Mouse (Mus musculus) megakaryocyte, embryonic 14.5 days (primary cell): ENCODE results near the gene Enc1. TPM values are rescaled to one million over a fixed set of nuclear protein-coding genes. Genes with fewer than 3 reads are reported as not detected.

ENCODE experiments used
- H3K27me3 ChIP-seq: replicated peaks from 2 replicates; pipeline ENCODE3; 2012; ENCODE audit warnings: inconsistent platforms
- H3K36me3 ChIP-seq: replicated peaks from 2 replicates; pipeline ENCODE3; 2012; ENCODE audit warnings: low read length, inconsistent platforms, mixed read lengths
- H3K4me1 ChIP-seq: 2 replicates; pipeline ENCODE4 v1.6.1; 2012; ENCODE audit warnings: inconsistent platforms
- H3K4me3 ChIP-seq: replicated peaks from 2 replicates; pipeline ENCODE3; 2012; ENCODE audit warnings: moderate library complexity, mild to moderate bottlenecking, inconsistent platforms
- H3K9me3 ChIP-seq: 2 replicates; pipeline ENCODE4 v1.6.1; 2012; ENCODE audit warnings: inconsistent platforms
- FLI1 ChIP-seq: IDR thresholded peaks from 2 replicates; pipeline ENCODE4 v1.6.1; 2012; ENCODE audit warnings: low read length, inconsistent platforms, mixed read lengths
- GATA1 ChIP-seq: IDR thresholded peaks from 3 replicates; pipeline ENCODE4 v1.6.1; 2012; ENCODE audit warnings: mixed read lengths, low read length, inconsistent platforms, borderline replicate concordance
- polyA plus RNA-seq: library from polyadenylated mRNA; stranded (reverse); fragments of >175 nt; gene quantifications from 2 replicates; pipeline ENCODE4 v1.2.3, GENCODE M21; 2012; ENCODE audit warnings: low replicate concordance; ENCODE audit not compliant: insufficient read depth

Enc1 gene
- polyA plus RNA-seq, 1 experiment: 1.2 TPM

- peaks cover 17% of the 10 kb centered on the region for H3K27me3 ChIP-seq
- no peaks in the 10 kb centered on the region for H3K36me3 ChIP-seq
- TF ChIP-seq FLI1: no peak
- TF ChIP-seq GATA1: no peak
- H3K4me1 ChIP-seq: no peaks in the 10 kb centered on the region
- H3K4me3 ChIP-seq: no peak overlapping the region
- H3K9me3 ChIP-seq: 0 out of 2 replicates have a peak, but pooled peaks cover 2% of the 10 kb centered on the region
Observed at GRCm38 (mm10) chr13:97282911-97283281, 42.0 kb downstream of the Enc1 start.

- no peak for TF ChIP-seq GATA1
- TF ChIP-seq FLI1: no peak
- Histone ChIP-seq H3K4me3 (no peak overlapping the region), H3K4me1 (no peaks in the 10 kb centered on the region)
Observed at GRCm38 (mm10) chr13:97287046-97287445, 46.1 kb downstream of the Enc1 start.

GRCm38 (mm10) chr13:97290747-97291146 lies 49.8 kb downstream of the Enc1 start:
- TF ChIP-seq FLI1: no peak
- no peak for TF ChIP-seq GATA1

More at GRCm38 (mm10) chr13:97287046-97287445, 46.1 kb downstream of the Enc1 start:
- Histone ChIP-seq H3K9me3 (0 out of 2 replicates have a peak, but pooled peaks cover 1% of the 10 kb centered on the region), H3K27me3 (peaks cover 9% of the 10 kb centered on the region), H3K36me3 (no peaks in the 10 kb centered on the region)

GRCm38 (mm10) chr13:97291354-97291753 lies 50.4 kb downstream of the Enc1 start:
- Histone ChIP-seq H3K4me3 (no peak overlapping the region), H3K36me3 (no peaks in the 10 kb centered on the region), H3K27me3 (peaks cover 5% of the 10 kb centered on the region), H3K4me1 (peaks cover 5% of the 10 kb centered on the region; the same call in 1 of the 2 replicates), H3K9me3 (no peaks in the 10 kb centered on the region)
- no peak for TF ChIP-seq GATA1
- TF ChIP-seq FLI1: no peak

More at GRCm38 (mm10) chr13:97290747-97291146, 49.8 kb downstream of the Enc1 start:
- Histone ChIP-seq H3K27me3 (peaks cover 4% of the 10 kb centered on the region), H3K4me1 (peaks cover 4% of the 10 kb centered on the region; the same call in 1 of the 2 replicates), H3K4me3 (no peak overlapping the region), H3K9me3 (no peaks in the 10 kb centered on the region), H3K36me3 (no peaks in the 10 kb centered on the region)

- peaks cover 5% of the 10 kb centered on the region; the same call in 1 of the 2 replicates for H3K4me1 ChIP-seq
- no peaks in the 10 kb centered on the region for H3K36me3 ChIP-seq
- no peak overlapping the region for H3K4me3 ChIP-seq
- H3K9me3 ChIP-seq: no peaks in the 10 kb centered on the region
- TF ChIP-seq FLI1: no peak
- no peak for TF ChIP-seq GATA1
- peaks cover 5% of the 10 kb centered on the region for H3K27me3 ChIP-seq
Observed at GRCm38 (mm10) chr13:97292026-97292425, 51.1 kb downstream of the Enc1 start.

- Histone ChIP-seq H3K9me3 (no peaks in the 10 kb centered on the region), H3K4me1 (peaks cover 5% of the 10 kb centered on the region; the same call in 1 of the 2 replicates), H3K27me3 (peaks cover 5% of the 10 kb centered on the region), H3K4me3 (no peak overlapping the region), H3K36me3 (no peaks in the 10 kb centered on the region)
- TF ChIP-seq GATA1 (no peak), FLI1 (no peak)
Observed at GRCm38 (mm10) chr13:97292451-97293245, 51.7 kb downstream of the Enc1 start.

- Histone ChIP-seq H3K4me3 (no peak overlapping the region), H3K36me3 (no peaks in the 10 kb centered on the region), H3K27me3 (peaks cover 5% of the 10 kb centered on the region), H3K9me3 (no peaks in the 10 kb centered on the region), H3K4me1 (peaks cover 5% of the 10 kb centered on the region; the same call in 1 of the 2 replicates)
- no peak for TF ChIP-seq GATA1
- no peak for TF ChIP-seq FLI1
Observed at GRCm38 (mm10) chr13:97295101-97295852, 54.4 kb downstream of the Enc1 start.

GRCm38 (mm10) chr13:97295853-97296219 lies 54.9 kb downstream of the Enc1 start:
- Histone ChIP-seq H3K4me3 (no peak overlapping the region), H3K36me3 (no peaks in the 10 kb centered on the region), H3K4me1 (peaks cover 5% of the 10 kb centered on the region; the same call in 1 of the 2 replicates), H3K9me3 (no peaks in the 10 kb centered on the region), H3K27me3 (peaks cover 5% of the 10 kb centered on the region)
- TF ChIP-seq GATA1 (no peak), FLI1 (no peak)

GRCm38 (mm10) chr13:97296281-97296680 lies 55.4 kb downstream of the Enc1 start:
- Histone ChIP-seq H3K4me1 (peaks cover 5% of the 10 kb centered on the region; the same call in 1 of the 2 replicates), H3K36me3 (no peaks in the 10 kb centered on the region), H3K9me3 (no peaks in the 10 kb centered on the region), H3K4me3 (no peak overlapping the region), H3K27me3 (peaks cover 4% of the 10 kb centered on the region)
- TF ChIP-seq GATA1: no peak
- no peak for TF ChIP-seq FLI1
